Mouse (Mus musculus): ENCODE measurements around the gene Ogfod3. TPM values are rescaled to one million over a fixed set of nuclear protein-coding genes. Genes with fewer than 3 reads are reported as not detected.

Ogfod3 gene
- 14.3 and 16.3 TPM in 2 replicates for polyA plus RNA-seq (2015; fragmentation: Nextera tagmentation; extraction: Ambion mirVana)

DNA sequence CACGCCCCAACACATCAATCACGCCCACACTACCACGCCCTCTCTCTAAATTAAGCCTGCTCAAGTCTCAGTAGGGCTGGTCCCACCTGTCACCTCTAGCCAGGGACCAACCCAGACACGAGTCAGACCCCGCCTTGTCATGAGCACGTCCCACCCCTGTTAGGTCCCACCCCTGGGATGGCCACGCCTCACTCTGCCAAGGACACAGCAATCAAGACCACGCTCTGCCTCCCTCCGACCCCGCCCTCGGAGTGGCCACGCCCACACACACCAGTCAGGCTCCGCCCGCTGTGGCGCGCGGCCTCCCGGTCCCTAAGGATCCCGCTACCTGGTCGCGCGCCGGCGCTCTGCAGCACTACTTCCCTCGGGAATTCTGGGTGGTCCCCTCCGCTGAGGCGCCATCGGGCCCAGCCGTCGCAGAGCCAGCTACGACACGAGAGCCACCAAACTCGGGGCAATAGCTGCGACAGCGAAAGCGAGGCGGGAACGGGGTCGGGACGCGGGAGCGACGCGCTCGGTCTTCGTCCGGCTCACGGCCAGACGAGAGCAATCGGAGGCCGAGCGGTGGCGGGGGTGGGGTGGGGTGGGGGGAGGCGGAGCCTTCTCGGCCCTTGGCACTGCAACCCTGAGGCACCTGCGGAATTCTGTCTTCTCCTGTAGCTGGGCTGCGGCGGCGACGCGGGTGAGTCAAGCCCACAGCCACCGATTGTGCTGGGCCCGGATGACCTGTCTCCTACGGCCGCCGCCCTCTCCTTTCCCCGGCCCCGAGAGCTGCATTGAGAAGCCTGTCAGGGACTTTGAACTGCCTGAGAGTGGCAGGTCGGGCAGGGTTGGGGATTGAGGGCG, at the start of gene Ogfod3, which contains the start of gene Hexdc:
Gene Ogfod3, minus strand, starts transcription at position 551 of the 846 bp plus-strand sequence.
Gene Hexdc, plus strand, starts transcription at position 273 of the 846 bp plus-strand sequence.
- Histone ChIP-seq H3K36me3 (replicated peaks) (peaks cover 11% of the 10 kb centered on the region; the same call in 1 of the 2 replicates), H3K27me3 (no peaks in the 10 kb centered on the region), H3K4me3 (replicated peaks) (peak within 1 kb of the TSS; percentile 85), H3K4me2 (peak within 1 kb of the TSS; percentile 95), H3K9me3 (replicated peaks) (no peaks in the 10 kb centered on the region), H3K4me1 (replicated peaks) (peaks cover 28% of the 10 kb centered on the region), H3K9ac (peak within 1 kb of the TSS; percentile 84), H3K27ac (replicated peaks) (peak within 1 kb of the TSS; percentile 70)
- peak; percentile 99 for ATAC-seq (ENCODE audit: insufficient read depth)
- under 1% methylated on average over 70 of the region's 70 CpGs for WGBS (ENCODE audit: insufficient replicate concordance)

DNA sequence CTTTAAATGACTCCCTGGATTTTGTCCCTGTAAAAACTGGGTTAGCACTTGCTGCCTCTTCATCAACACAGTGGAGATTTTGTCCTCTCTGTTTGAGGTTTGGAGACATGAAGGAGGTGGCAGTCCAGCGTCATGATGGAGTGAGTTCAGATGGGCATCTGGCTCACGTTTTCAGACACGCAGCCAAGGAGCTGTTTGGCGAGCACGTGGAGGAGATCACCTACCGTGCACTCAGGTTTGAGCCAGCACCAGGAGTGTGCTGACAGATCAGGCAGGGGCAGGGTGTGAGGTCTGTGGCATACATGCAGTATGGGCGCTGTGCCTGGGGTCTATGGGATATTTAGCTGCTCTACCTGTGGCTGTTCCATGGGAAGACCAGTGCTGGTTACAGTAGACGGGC, 45.7 kb upstream of the Ogfod3 start:
- Histone ChIP-seq H3K36me3 (replicated peaks) (peaks cover 99% of the 10 kb centered on the region), H3K4me3 (replicated peaks) (no peak overlapping the region), H3K9me3 (replicated peaks) (no peaks in the 10 kb centered on the region), H3K27ac (replicated peaks) (no peak overlapping the region), H3K9ac (no peak overlapping the region), H3K4me2 (no peak overlapping the region), H3K4me1 (replicated peaks) (no peaks in the 10 kb centered on the region), H3K27me3 (no peaks in the 10 kb centered on the region)
- no peak for ATAC-seq (ENCODE audit: insufficient read depth)
- WGBS (ENCODE audit: insufficient replicate concordance), result 93% methylated on average over 8 of the region's 8 CpGs

DNA sequence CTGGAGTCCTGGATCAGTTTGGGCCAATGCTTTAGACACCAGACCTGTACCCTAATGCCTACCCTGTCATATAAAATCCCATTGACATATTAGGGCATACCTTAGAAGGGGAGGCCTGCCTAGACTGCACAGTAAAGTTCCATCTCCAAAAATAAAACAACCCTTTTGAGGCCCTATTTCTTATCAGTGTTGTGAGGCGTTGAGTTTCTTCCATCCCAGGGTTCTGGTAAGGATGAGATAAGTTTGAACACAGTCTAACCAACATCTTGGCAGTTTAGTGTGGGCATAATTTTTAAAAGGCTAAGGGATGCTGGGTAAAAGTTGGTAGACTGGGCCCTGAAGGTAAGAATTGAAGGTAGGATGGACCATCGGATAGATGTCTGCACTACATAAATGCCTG, 35.2 kb upstream of the Ogfod3 start:
- peak; percentile 46 for ATAC-seq (ENCODE audit: insufficient read depth)
- H3K36me3 ChIP-seq (replicated peaks), result peaks cover 61% of the 10 kb centered on the region
- H3K9ac ChIP-seq, result peak overlapping the region; percentile 85
- H3K27ac ChIP-seq (replicated peaks), result peak overlapping the region; percentile 98
- peak overlapping the region; percentile 92 for H3K4me3 ChIP-seq (replicated peaks)
- H3K9me3 ChIP-seq (replicated peaks), result no peaks in the 10 kb centered on the region
- 21% methylated on average over 2 of the region's 2 CpGs for WGBS (ENCODE audit: insufficient replicate concordance)
- H3K4me2 ChIP-seq, result peak overlapping the region; percentile 73
- no peaks in the 10 kb centered on the region for H3K27me3 ChIP-seq
- peaks cover 52% of the 10 kb centered on the region for H3K4me1 ChIP-seq (replicated peaks)

DNA sequence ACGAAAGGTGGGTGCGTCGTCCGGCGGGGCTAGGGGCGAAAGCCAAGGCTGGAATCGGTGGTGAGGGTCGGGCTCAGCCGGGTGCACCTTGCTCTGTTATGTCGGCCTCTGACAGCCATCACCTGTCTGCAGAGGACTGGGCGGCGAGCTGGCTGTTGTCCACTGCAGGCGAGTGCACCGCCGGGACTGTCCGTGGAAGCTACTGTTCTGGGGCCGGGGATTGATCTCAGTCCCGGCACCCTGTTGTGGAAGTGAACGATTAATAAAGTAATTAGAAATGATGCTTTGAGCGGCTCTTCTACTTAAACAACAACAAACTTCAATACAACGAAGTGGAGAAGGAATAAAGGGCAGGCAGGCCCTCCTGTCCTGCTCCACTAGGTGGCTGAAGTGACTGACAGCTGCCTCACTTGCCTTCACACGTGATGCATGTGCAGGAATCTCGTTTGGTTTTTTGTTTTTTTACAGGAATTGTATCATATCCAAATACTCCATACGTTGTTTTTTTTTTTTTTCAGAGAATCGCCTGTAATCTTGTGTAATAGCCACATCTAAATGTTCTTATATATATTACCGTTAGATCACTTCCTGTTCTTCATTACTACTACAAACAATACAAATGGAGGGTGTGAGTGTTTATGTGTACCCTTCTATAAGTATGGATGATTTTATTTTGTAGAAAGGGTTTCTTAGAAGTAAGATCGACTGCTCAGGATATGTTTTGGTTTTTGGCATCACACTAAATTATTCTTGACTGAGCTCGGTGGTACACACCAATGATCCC, 33.0 kb upstream of the Ogfod3 start:
- 2% methylated on average over 28 of the region's 28 CpGs for WGBS (ENCODE audit: insufficient replicate concordance)
- ATAC-seq (ENCODE audit: insufficient read depth), result peak; percentile 16
- H3K9me3 ChIP-seq (replicated peaks), result no peaks in the 10 kb centered on the region
- H3K4me1 ChIP-seq (replicated peaks), result peaks cover 72% of the 10 kb centered on the region
- peak overlapping the region; percentile 98 for H3K27ac ChIP-seq (replicated peaks)
- peak overlapping the region; percentile 73 for H3K4me2 ChIP-seq
- peak overlapping the region; percentile 92 for H3K4me3 ChIP-seq (replicated peaks)
- H3K27me3 ChIP-seq, result no peaks in the 10 kb centered on the region
- peak overlapping the region; percentile 85 for H3K9ac ChIP-seq
- peaks cover 39% of the 10 kb centered on the region for H3K36me3 ChIP-seq (replicated peaks)

DNA sequence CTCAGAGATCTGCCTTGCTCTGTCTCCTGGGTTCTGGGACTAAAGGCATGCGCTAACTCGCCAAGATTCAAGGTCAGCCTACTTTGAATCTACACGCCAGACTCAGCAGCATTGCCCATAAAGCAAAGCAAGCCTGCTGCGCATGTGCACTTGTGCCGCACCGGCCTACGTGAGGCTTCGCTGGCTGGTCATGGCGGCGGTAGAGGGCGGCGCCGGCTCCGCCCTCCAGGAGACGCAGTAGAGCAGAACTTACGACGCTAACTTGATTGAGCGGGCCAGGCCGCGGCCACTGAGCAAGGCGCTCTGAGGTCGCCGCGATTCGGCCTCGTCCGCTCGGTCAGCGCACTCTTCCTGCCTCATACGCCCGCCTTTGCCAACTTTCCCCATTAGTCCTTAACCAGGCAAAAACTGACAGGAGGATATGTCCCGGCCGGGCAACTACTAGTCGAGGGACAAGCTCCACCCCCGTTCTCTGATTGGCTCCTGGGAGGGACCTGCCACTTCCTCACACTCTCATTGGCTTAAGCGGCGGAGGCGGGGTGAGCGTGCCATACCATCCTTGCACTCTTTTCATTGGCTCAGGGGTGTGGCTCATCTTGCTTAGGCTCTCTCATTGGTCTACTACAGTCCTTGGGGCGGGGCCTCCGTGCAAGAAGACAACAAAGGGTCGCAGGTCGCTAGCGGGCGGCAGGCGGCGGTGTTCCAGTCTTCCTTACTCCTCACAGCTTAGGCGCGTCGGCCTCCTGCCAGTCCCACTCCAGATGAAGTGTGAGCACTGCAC, 32.2 kb upstream of the Ogfod3 start, which contains the start of gene Narf:
Gene Narf, plus strand, starts transcription at position 690 of the 781 bp plus-strand sequence.
- H3K4me2 ChIP-seq, result peak within 1 kb of the TSS; percentile 83
- H3K27me3 ChIP-seq, result no peaks in the 10 kb centered on the region
- peaks cover 31% of the 10 kb centered on the region for H3K36me3 ChIP-seq (replicated peaks)
- H3K27ac ChIP-seq (replicated peaks), result peak within 1 kb of the TSS; percentile 98
- WGBS (ENCODE audit: insufficient replicate concordance), result under 1% methylated on average over 50 of the region's 50 CpGs
- no peaks in the 10 kb centered on the region for H3K9me3 ChIP-seq (replicated peaks)
- peak within 1 kb of the TSS; percentile 92 for H3K4me3 ChIP-seq (replicated peaks)
- peak within 1 kb of the TSS; percentile 86 for H3K9ac ChIP-seq
- peak; percentile 95 for ATAC-seq (ENCODE audit: insufficient read depth)
- H3K4me1 ChIP-seq (replicated peaks), result peaks cover 72% of the 10 kb centered on the region

DNA sequence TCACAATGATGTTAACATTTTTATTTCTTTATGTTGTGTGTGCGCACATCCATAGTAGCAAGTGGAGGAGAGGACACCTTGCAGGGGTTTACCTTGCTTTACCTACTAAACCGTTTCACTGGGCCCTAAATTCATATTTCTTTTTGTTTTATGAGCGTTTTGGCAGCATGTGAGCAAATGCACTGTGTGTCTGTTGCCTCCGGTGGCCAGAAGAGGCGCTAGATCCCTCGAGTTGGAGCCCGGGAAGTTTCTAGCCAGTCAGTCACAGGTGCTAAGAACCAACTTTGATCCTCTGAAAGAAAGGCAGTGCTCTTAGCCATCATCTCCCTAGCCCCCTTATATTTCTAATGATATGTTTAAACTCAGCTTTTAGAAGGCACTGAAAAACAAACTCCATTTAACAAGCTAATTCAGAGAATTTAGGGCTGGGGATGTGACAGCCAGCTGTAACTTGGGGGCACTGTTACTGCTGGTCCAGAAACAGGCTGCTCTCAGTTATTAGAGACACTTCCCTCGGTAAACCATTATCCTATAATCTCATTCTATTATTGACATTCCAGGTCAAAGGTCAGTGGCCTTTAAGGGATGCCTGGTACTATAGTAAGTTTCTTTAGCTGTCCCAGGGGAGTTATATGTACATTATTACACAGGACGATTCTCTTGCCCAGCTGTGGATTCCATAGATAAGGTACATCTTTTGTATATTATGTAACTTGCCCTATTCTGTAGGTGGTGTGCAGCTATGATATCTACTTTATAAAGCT, 31.1 kb upstream of the Ogfod3 start:
- Histone ChIP-seq H3K27me3 (no peaks in the 10 kb centered on the region), H3K4me3 (replicated peaks) (peak overlapping the region; percentile 92), H3K4me1 (replicated peaks) (peaks cover 71% of the 10 kb centered on the region), H3K36me3 (replicated peaks) (peaks cover 21% of the 10 kb centered on the region), H3K9ac (peak overlapping the region; percentile 86), H3K27ac (replicated peaks) (peak overlapping the region; percentile 98), H3K9me3 (replicated peaks) (no peaks in the 10 kb centered on the region), H3K4me2 (peak overlapping the region; percentile 83)
- ATAC-seq (ENCODE audit: insufficient read depth), result no peak
- 17% methylated on average over 9 of the region's 9 CpGs for whole genome bisulfite sequencing (ENCODE audit: insufficient replicate concordance)

DNA sequence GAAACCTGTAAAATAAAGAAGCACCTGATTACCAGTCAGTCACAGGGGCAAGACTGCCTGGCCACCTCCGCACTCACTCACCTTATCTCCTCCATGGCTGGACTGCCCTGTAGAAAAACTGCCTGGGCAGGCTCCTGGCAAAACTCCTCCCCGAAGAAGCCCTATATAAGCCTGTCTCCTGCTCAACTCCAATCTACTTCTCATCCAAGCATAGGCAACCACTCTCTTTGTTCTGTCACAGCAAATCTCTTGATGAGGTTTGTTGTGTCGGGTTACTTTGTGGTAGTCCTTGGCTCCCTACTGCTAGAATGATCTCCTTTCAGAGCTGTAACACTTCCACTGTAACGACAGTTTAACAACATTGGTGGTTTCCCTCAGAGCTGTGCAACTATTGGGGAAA, 28.2 kb upstream of the Ogfod3 start:
- no peak overlapping the region for H3K4me2 ChIP-seq
- H3K27me3 ChIP-seq, result no peaks in the 10 kb centered on the region
- 0 out of 2 replicates have a peak, but pooled peaks cover 3% of the 10 kb centered on the region for H3K36me3 ChIP-seq (replicated peaks)
- H3K27ac ChIP-seq (replicated peaks), result peak overlapping the region; percentile 60
- WGBS (ENCODE audit: insufficient replicate concordance), result 23% methylated on average over 4 of the region's 4 CpGs
- peaks cover 70% of the 10 kb centered on the region for H3K4me1 ChIP-seq (replicated peaks)
- ATAC-seq (ENCODE audit: insufficient read depth), result no peak
- no peaks in the 10 kb centered on the region for H3K9me3 ChIP-seq (replicated peaks)
- H3K9ac ChIP-seq, result no peak overlapping the region
- H3K4me3 ChIP-seq (replicated peaks), result no peak overlapping the region

DNA sequence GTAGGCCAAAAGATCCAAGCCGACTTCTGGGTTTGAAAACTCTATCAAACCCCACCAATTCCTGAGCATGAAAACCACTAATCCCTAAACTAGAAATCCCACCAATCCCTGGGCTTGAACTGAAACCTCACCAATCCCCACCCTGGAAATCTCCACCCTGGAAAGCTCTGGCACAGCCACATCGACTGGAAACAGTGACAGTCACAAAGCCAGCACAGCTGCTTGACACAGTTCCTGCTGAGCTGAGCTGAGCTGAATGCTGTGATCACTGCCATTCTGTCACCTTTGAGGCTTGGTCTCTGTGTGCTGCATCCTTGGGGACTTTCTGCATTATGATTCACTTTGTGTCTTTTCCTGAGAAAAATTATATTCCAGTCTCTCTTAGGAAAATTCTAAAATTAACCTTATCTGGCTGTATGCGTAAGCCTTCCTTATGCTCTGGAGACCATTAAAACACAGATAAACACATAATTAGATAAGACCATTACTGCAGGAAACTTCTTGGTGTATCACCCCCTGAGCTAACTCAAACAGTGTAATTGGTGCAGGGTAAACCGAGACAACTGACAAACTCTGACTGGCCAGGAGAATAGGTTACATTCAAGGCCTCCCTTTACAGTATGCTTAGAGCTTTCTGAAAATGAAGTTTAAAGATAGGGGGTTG, 27.2 kb upstream of the Ogfod3 start:
- WGBS (ENCODE audit: insufficient replicate concordance), result 30% methylated on average over 4 of the region's 4 CpGs
- Histone ChIP-seq H3K9ac (peak overlapping the region; percentile 9; the same call in 1 of the 2 replicates), H3K4me2 (peak overlapping the region; percentile 30; the same call in 1 of the 2 replicates)

DNA sequence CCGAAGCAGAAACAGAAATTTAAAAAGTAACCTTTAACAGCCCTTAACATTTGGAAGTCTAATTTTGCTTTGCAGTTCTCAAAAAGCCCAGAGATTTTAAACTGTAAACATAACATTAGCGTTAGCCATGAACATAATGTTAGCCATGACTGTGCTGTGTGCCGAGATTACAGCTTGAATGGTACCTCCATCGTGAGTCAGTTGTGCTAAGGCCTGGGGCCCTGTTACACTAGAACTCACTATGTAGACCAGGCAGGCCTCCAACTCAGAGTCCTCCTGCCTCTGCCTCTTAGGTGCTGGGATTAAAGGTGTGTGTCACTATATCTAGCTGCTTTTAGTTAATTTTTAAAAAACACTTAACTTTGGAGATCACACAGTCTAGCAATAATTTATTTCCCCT, 26.7 kb upstream of the Ogfod3 start:
- H3K4me2 ChIP-seq, result no peak overlapping the region
- ATAC-seq (ENCODE audit: insufficient read depth), result no peak
- H3K4me1 ChIP-seq (replicated peaks), result peaks cover 70% of the 10 kb centered on the region
- peaks cover 17% of the 10 kb centered on the region for H3K36me3 ChIP-seq (replicated peaks)
- peak overlapping the region; percentile 85 for H3K27ac ChIP-seq (replicated peaks)
- H3K4me3 ChIP-seq (replicated peaks), result no peak overlapping the region
- H3K27me3 ChIP-seq, result no peaks in the 10 kb centered on the region
- 70% methylated on average over 4 of the region's 4 CpGs for WGBS (ENCODE audit: insufficient replicate concordance)
- no peaks in the 10 kb centered on the region for H3K9me3 ChIP-seq (replicated peaks)
- H3K9ac ChIP-seq, result peak overlapping the region; percentile 9; the same call in 1 of the 2 replicates

More for the DNA sequence above, 27.2 kb upstream of the Ogfod3 start:
- no peaks in the 10 kb centered on the region for H3K27me3 ChIP-seq
- H3K4me3 ChIP-seq (replicated peaks), result no peak overlapping the region
- ATAC-seq (ENCODE audit: insufficient read depth), result no peak
- peaks cover 73% of the 10 kb centered on the region for H3K4me1 ChIP-seq (replicated peaks)
- peaks cover 12% of the 10 kb centered on the region for H3K36me3 ChIP-seq (replicated peaks)
- H3K9me3 ChIP-seq (replicated peaks), result no peaks in the 10 kb centered on the region
- peak overlapping the region; percentile 85 for H3K27ac ChIP-seq (replicated peaks)

All from liver, embryonic 15.5 days (tissue).